Mouse (Mus musculus) embryonic fibroblast, embryonic 13.5 days (primary cell): ENCODE measurements at regions not wholly inside any gene's neighbourhood (a gene's known extent, or its start where the extent isn't known, plus 50 kb on each side); places are given as distances from the start of the nearest gene placed in this dataset.

Experiments used
- CTCF ChIP-seq: IDR thresholded peaks from 2 replicates; pipeline ENCODE4 v1.5.1; 2011; ENCODE audit warnings: mild to moderate bottlenecking, control low read depth, low read length, moderate library complexity, borderline replicate concordance; ENCODE audit not compliant: insufficient read depth
- POLR2A ChIP-seq: IDR thresholded peaks from 2 replicates; pipeline ENCODE4 v1.6.1; 2011; ENCODE audit warnings: low read depth, mild to moderate bottlenecking, control low read depth, low read length, moderate library complexity

GRCm38 (mm10) chr6:24348481-24349062 lies 166.3 kb downstream of the Iqub start:
- no peak for TF ChIP-seq CTCF
- TF ChIP-seq POLR2A: no peak
